Mouse (Mus musculus) layer of hippocampus, postnatal 14 days (tissue): ENCODE data around the gene Dclk3. TPM values are rescaled to one million over a fixed set of nuclear protein-coding genes. Genes with fewer than 3 reads are reported as not detected.

ENCODE experiments used
- DNase-seq, 2 experiments: peaks; one replicate each; pipeline ENCODE4 v3.0.0; 2021 to 2022; ENCODE audit warnings: low spot score in 2 of 2, mixed read lengths in 1 of 2
- total RNA-seq, 2 experiments: library from RNA; stranded (reverse); gene quantifications; 2 replicates each; pipeline ENCODE4 v1.2.3; 2021

Dclk3 gene
- total RNA-seq, 2 experiments from 2014 or later: 6.7 to 7.9 TPM

- peak in 1 of 2 experiments; percentile 63 for DNase-seq
Observed at GRCm38 (mm10) chr9:111481011-111481410, 42.1 kb downstream of the Dclk3 start.

GRCm38 (mm10) chr9:111486645-111487477 lies 48.0 kb downstream of the Dclk3 start:
- no peak for DNase-seq

GRCm38 (mm10) chr9:111490583-111490982 lies 51.7 kb downstream of the Dclk3 start:
- DNase-seq: no peak

GRCm38 (mm10) chr9:111491280-111491679 lies 52.4 kb downstream of the Dclk3 start:
- DNase-seq: no peak

- DNase-seq: no peak
Observed at GRCm38 (mm10) chr9:111493490-111493889, 54.6 kb downstream of the Dclk3 start.

- DNase-seq: peak; percentile 70 to 75
Observed at GRCm38 (mm10) chr9:111495561-111495960, 56.7 kb downstream of the Dclk3 start.

- peak; percentile 76 to 78 for DNase-seq
Observed at GRCm38 (mm10) chr9:111497074-111497811, 58.4 kb downstream of the Dclk3 start.

GRCm38 (mm10) chr9:111500211-111500610 lies 61.3 kb downstream of the Dclk3 start:
- no peak for DNase-seq

GRCm38 (mm10) chr9:111506075-111506474 lies 67.2 kb downstream of the Dclk3 start:
- no peak for DNase-seq

- DNase-seq: no peak
Observed at GRCm38 (mm10) chr9:111514586-111515473, 75.9 kb downstream of the Dclk3 start.

- no peak for DNase-seq
Observed at GRCm38 (mm10) chr9:111515536-111515935, 76.7 kb downstream of the Dclk3 start.

GRCm38 (mm10) chr9:111522226-111522625 lies 83.3 kb downstream of the Dclk3 start:
- no peak for DNase-seq

- no peak for DNase-seq
Observed at GRCm38 (mm10) chr9:111523111-111523510, 84.2 kb downstream of the Dclk3 start.

GRCm38 (mm10) chr9:111523871-111524270 lies 85.0 kb downstream of the Dclk3 start:
- DNase-seq: no peak

GRCm38 (mm10) chr9:111534744-111535423 lies 96.0 kb downstream of the Dclk3 start:
- DNase-seq: no peak

GRCm38 (mm10) chr9:111535445-111536064 lies 96.7 kb downstream of the Dclk3 start:
- no peak for DNase-seq
